Mouse (Mus musculus) hindbrain, embryonic 11.5 days (tissue): Measurements from ENCODE around the gene Gm10577. TPM values are rescaled to one million over a fixed set of nuclear protein-coding genes. Genes with fewer than 3 reads are reported as not detected.

Experiments used
- ATAC-seq: fragments of 200-750 bp; cut with Nextera tagmentation; 2 replicates; pipeline ENCODE4 v1.8.0; 2017; ENCODE audit warnings: mild to moderate bottlenecking, moderate TSS enrichment, moderate library complexity; ENCODE audit not compliant: low FRiP score
- DNase-seq: peaks from one replicate; pipeline ENCODE4 v3.0.0-alpha.2; 2015; ENCODE audit warnings: low spot score
- H3K27ac ChIP-seq: fragments of 300-500 bp; sonication (generic); 2 replicates; pipeline ENCODE4 v1.5.1; 2014; ENCODE audit warnings: mild to moderate bottlenecking, low read depth, low read length
- H3K27me3 ChIP-seq: fragments of 300-500 bp; sonication (generic); 2 replicates; pipeline ENCODE4 v1.6.1; 2014; ENCODE audit warnings: mild to moderate bottlenecking, low read length, moderate library complexity, mixed read lengths; ENCODE audit not compliant: control insufficient read depth, insufficient read depth
- H3K36me3 ChIP-seq: fragments of 300-500 bp; sonication (generic); 2 replicates; pipeline ENCODE4 v1.6.1; 2014; ENCODE audit warnings: mild to moderate bottlenecking, low read length, moderate library complexity, mixed read lengths; ENCODE audit not compliant: control insufficient read depth, insufficient read depth
- H3K4me1 ChIP-seq: fragments of 300-500 bp; sonication (generic); replicated peaks from 2 replicates; pipeline ENCODE4 v1.6.1; 2014; ENCODE audit warnings: low read length, mixed read lengths; ENCODE audit not compliant: control insufficient read depth, insufficient read depth
- H3K4me2 ChIP-seq: fragments of 300-500 bp; sonication (generic); replicated peaks from 2 replicates; pipeline ENCODE4 v1.6.1; 2014; ENCODE audit warnings: mild to moderate bottlenecking, low read depth, low read length
- H3K4me3 ChIP-seq: fragments of 300-500 bp; sonication (generic); 2 replicates; pipeline ENCODE4 v1.5.1; 2014; ENCODE audit warnings: low read depth, low read length
- H3K9ac ChIP-seq: fragments of 300-500 bp; sonication (generic); 2 replicates; pipeline ENCODE4 v1.6.1; 2014; ENCODE audit warnings: low read depth, low read length
- H3K9me3 ChIP-seq: fragments of 300-500 bp; sonication (generic); 2 replicates; pipeline ENCODE4 v1.6.1; 2016; ENCODE audit warnings: low read length; ENCODE audit not compliant: control insufficient read depth
- WGBS: fragments of 180-500 bp; shearing (Covaris S2); extraction: QIAGEN DNeasy Blood & Tissue Kit; methylation state at CpG from one replicate; pipeline ENCODE4 v1.1.7; 2014; 5-methylcytosine and 5-hydroxymethylcytosine counted together
- polyA plus RNA-seq: library from polyadenylated mRNA; unstranded; fragments of >200 nt; fragmentation: Nextera tagmentation; extraction: Ambion mirVana; gene quantifications from 2 replicates; pipeline ENCODE4 v1.2.1, GENCODE M21; 2014

Gm10577 gene
- polyA plus RNA-seq, result not detected in 2 replicates

DNA sequence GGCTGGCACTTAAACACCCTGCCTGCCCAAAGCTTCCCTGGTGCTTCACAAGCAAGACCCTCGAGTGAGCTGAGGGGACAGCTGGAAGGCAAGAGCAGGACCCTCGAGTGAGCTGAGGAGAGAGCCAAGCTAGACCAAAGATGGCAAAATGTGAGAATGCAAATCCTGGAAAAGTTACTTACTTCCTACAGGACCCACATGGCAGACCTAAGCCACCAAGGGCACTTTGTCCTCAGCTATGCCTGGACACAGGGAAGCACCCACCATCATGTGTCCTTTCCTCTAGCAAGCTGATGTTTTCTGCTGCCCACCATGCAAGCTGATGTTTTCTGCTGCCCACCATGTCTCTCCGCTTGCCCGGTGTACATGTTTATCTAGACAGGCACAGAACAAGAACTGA, at the start of gene Gm10577:
Gene Gm10577, minus strand, starts transcription at position 101 of the 400 bp plus-strand sequence.
- H3K4me2 ChIP-seq, result no peak within 1 kb of the TSS
- no peaks in the 10 kb centered on the region for H3K9me3 ChIP-seq
- no peak within 1 kb of the TSS for H3K27ac ChIP-seq
- no peaks in the 10 kb centered on the region for H3K4me1 ChIP-seq
- DNase-seq (no peak), ATAC-seq (no peak)
- no peak within 1 kb of the TSS for H3K9ac ChIP-seq
- no peaks in the 10 kb centered on the region for H3K27me3 ChIP-seq
- WGBS, result 84% methylated on average over 4 of the region's 4 CpGs
- no peaks in the 10 kb centered on the region for H3K36me3 ChIP-seq
- no peak within 1 kb of the TSS for H3K4me3 ChIP-seq

DNA sequence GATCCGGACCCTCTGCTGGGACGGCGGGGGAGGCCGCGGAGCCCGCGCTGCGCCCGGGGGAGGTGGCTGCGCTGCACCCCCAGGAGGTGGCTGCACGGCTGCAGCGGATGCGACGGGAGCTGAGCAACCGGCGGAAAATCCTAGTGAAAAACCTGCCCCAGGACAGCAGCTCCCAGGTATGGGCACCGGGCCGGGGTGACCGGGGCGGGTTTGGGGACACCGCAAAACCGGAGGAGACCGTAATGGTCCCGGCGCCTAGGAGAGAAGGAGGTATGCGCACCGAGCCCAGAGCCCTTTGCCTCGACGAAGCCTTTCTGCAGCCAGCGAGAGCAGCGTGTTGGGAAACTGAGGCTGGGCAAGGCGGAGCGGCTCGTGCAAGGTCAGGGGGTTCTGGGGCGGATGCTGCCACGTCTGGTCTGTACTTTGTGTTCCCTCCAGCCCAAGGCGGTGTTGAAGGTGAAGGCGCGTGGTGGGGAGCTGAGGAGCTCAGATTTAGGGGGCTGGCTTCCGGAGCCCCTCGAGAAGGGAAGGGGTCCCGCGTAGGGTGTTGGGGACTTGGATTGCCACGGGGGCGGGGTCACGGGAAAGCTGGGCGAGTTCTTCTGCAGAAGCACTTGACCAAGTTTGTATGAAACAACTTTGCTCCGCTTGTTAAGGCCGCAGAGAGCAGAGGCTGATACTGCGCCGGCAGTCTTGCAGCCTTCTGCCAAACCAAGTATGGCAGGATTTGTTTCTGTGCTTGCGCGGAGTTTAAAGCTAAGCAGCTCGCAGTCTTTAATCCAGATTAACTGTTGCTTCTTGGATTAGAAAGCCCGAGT, 48.9 kb upstream of the Gm10577 start:
- Histone ChIP-seq H3K4me2 (peak overlapping the region; percentile 84), H3K4me1 (no peaks in the 10 kb centered on the region; the same call in 1 of the 2 replicates), H3K4me3 (peak overlapping the region; percentile 88), H3K27ac (no peak overlapping the region; the same call in 1 of the 2 replicates), H3K27me3 (no peaks in the 10 kb centered on the region), H3K9ac (peak overlapping the region; percentile 72), H3K36me3 (no peaks in the 10 kb centered on the region), H3K9me3 (no peaks in the 10 kb centered on the region)
- 1% methylated on average over 53 of the region's 55 CpGs for WGBS
- DNase-seq (peak; percentile 67), ATAC-seq (peak; percentile 78)

DNA sequence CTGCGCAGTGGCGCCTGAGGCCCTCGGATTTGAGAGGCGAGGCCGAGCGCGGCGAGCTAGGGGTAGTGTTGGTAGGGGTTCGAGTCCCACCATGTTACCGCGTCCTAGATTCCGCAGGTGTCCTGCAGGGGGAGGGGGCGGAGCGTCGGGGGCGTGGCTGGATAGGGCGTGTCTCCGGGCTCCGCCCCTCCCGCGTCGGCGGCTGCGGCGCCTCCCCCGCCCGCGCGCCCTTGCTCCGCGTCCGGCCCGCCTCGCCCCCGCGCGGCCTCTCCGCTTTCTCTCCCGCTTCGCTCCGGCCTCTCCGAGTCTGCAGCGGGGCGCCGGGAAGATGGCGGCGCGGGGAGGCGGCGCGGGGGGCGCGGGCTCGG, 48.3 kb upstream of the Gm10577 start, which contains the start of gene Raver2:
Gene Raver2, plus strand, starts transcription at position 198 of the 368 bp plus-strand sequence.
- Histone ChIP-seq H3K9me3 (no peaks in the 10 kb centered on the region), H3K9ac (peak within 1 kb of the TSS; percentile 72), H3K27me3 (no peaks in the 10 kb centered on the region), H3K4me2 (peak within 1 kb of the TSS; percentile 84), H3K4me1 (no peaks in the 10 kb centered on the region; the same call in 1 of the 2 replicates), H3K36me3 (no peaks in the 10 kb centered on the region), H3K27ac (no peak within 1 kb of the TSS; the same call in 1 of the 2 replicates), H3K4me3 (peak within 1 kb of the TSS; percentile 88)
- peak; percentile 84 for ATAC-seq
- under 1% methylated on average over 51 of the region's 54 CpGs for WGBS
- DNase-seq, result peak; percentile 83

DNA sequence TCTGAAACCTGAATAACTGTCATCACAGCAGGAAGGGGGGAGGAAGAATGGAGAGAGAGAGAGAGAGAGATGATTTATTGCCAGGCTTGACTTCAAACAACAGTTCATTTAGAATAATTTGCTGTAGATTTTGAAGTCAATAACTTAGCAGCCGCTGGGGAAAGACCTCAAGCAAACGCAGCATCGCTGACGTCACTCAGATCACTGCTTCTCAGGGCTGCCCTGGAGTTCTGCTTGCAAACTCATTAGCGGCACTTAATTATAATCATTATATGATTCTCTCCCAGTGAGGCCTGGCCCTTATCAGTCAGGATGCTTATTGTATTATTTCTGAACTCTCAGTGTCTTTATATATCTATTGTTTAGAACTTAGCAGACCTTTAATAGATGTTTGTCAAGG, 45.9 kb upstream of the Gm10577 start:
- Histone ChIP-seq H3K27me3 (no peaks in the 10 kb centered on the region), H3K4me2 (no peak overlapping the region), H3K9me3 (no peaks in the 10 kb centered on the region), H3K36me3 (no peaks in the 10 kb centered on the region), H3K9ac (no peak overlapping the region), H3K4me3 (no peak overlapping the region), H3K27ac (no peak overlapping the region), H3K4me1 (no peaks in the 10 kb centered on the region; the same call in 1 of the 2 replicates)
- WGBS, result 61% methylated on average over 5 of the region's 5 CpGs
- no peak for ATAC-seq
- DNase-seq, result no peak

DNA sequence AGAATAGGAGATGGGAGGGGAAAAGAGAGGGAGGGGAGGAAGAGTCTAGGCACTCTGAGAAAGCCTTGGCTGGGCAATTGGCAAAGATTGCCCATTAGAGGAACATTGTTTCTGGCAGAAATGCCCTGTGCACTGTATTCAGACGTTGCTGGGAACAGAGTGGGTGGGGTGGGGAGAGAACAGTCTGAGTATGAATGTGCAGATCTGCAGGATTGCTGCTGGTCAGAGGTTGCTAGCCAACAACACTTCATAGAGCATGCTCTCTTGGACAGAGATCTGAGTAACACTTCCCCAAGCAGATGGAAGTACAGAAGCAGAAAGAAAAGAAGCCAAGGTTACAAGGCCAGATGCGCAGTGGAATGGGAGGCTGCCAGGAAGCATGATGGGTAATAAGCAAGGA, 41.6 kb upstream of the Gm10577 start:
- DNase-seq, result no peak
- H3K27me3 ChIP-seq, result no peaks in the 10 kb centered on the region
- H3K4me1 ChIP-seq, result no peaks in the 10 kb centered on the region
- no peak overlapping the region for H3K4me3 ChIP-seq
- no peak for ATAC-seq
- WGBS, result 80% methylated on average over 2 of the region's 2 CpGs
- no peak overlapping the region for H3K4me2 ChIP-seq
- H3K36me3 ChIP-seq, result no peaks in the 10 kb centered on the region
- no peak overlapping the region for H3K27ac ChIP-seq
- H3K9ac ChIP-seq, result no peak overlapping the region
- no peaks in the 10 kb centered on the region for H3K9me3 ChIP-seq

DNA sequence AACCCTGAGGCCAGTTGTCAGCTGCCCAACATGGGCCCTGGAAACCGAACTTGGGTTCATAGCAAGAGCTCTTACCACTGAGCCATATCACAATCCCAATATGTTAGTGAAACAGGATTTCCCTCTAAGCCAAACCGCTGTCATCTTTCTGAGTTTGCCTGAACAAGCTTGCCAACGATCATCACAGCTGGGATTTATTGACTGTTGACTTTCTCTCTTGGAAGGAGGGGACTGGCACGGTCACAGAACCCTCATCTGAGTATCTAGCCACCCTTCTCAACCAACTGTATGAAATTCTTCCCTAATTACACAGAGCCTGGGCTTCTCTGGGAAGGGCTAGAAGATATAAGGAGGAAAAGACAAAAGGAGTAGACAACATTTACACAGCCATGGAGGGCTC, 26.1 kb upstream of the Gm10577 start:
- Histone ChIP-seq H3K27ac (no peak overlapping the region), H3K4me1 (no peaks in the 10 kb centered on the region), H3K27me3 (no peaks in the 10 kb centered on the region), H3K4me3 (no peak overlapping the region), H3K9ac (no peak overlapping the region), H3K4me2 (no peak overlapping the region), H3K9me3 (no peaks in the 10 kb centered on the region), H3K36me3 (no peaks in the 10 kb centered on the region)
- no peak for DNase-seq
- ATAC-seq, result no peak
- WGBS, result 82% methylated on average over 4 of the region's 4 CpGs

DNA sequence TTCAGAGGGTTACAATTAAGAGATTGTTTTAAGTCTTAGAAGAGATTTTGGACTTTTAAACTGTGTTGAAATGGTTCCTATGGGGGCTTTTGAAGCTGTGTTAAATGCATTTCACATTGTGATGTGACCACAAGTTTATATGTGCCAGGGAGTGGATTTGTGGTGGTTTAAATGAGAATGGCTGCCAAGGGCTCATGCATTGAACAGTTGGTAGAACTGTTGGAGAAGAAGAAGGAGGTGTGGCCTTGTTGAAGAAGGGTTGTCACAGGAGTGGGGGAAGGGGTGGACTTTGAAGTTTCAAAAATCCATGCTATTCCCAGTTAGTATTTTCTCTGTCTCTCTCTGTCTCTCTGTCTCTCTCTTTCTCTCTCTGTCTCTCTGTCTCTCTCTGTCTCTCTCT, 23.7 kb upstream of the Gm10577 start:
- Histone ChIP-seq H3K27ac (no peak overlapping the region), H3K4me1 (no peaks in the 10 kb centered on the region), H3K36me3 (no peaks in the 10 kb centered on the region), H3K9me3 (no peaks in the 10 kb centered on the region), H3K4me2 (no peak overlapping the region), H3K27me3 (no peaks in the 10 kb centered on the region), H3K9ac (no peak overlapping the region), H3K4me3 (no peak overlapping the region)
- DNase-seq (no peak), ATAC-seq (no peak)

DNA sequence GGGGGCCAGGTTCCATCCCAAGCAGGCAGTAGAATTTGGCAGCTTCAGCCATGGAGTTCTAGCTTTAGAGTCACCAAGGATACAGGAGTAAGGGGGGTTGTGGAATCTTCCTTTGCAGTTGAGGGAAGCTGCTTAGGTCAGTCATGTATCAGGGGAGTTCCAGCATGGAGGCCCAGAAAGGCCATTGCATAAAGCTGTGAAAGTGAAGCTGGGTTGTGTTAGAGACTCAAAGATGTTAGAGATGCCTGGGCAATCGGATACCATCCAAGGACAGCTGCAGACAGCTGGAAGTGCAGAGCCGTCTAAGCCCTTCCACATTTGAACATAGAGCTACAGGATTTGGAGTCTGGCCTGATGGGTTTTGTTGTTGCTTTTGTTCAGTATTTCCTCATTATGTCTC, 23.2 kb upstream of the Gm10577 start:
- 87% methylated on average over 2 of the region's 2 CpGs for WGBS
- Histone ChIP-seq H3K36me3 (no peaks in the 10 kb centered on the region), H3K27me3 (no peaks in the 10 kb centered on the region), H3K4me3 (no peak overlapping the region), H3K27ac (no peak overlapping the region), H3K9ac (no peak overlapping the region), H3K4me2 (no peak overlapping the region), H3K9me3 (no peaks in the 10 kb centered on the region), H3K4me1 (no peaks in the 10 kb centered on the region)
- ATAC-seq (no peak), DNase-seq (no peak)

DNA sequence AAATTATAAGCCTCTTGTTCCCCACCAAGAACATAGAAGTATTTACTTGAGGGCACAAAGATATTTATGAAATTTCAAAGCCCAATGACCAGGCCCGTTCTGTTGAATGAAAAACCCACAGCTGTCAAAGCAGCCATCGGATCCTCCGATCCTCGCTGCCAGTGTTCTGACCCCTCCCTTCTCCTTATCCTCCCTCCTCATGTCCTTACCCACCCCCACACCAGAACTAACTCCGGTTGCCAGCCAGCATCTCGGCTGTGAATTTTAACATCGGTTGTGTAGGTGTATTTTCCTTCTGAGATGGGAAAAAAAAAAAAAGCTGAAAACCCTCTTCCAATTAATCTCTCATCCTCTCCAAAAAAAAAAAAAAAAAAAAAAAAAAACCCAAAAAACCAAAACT, 16.7 kb upstream of the Gm10577 start:
- 75% methylated on average over 7 of the region's 7 CpGs for WGBS
- no peak for ATAC-seq
- H3K9me3 ChIP-seq, result no peaks in the 10 kb centered on the region

More for the DNA sequence above, 16.7 kb upstream of the Gm10577 start:
- H3K4me2 ChIP-seq, result no peak overlapping the region
- no peak for DNase-seq
- no peak overlapping the region for H3K27ac ChIP-seq
- no peaks in the 10 kb centered on the region for H3K36me3 ChIP-seq
- H3K27me3 ChIP-seq, result no peaks in the 10 kb centered on the region
- H3K9ac ChIP-seq, result no peak overlapping the region
- H3K4me1 ChIP-seq, result no peaks in the 10 kb centered on the region
- H3K4me3 ChIP-seq, result no peak overlapping the region
